Mouse (Mus musculus) heart, adult 2 months (tissue): ENCODE data around the gene Vps41. TPM values are rescaled to one million over a fixed set of nuclear protein-coding genes. Genes with fewer than 3 reads are reported as not detected.

ENCODE experiments used
- DNase-seq, 2 experiments: peaks; one replicate each; pipeline ENCODE4 v3.0.0; 2021
- H3K27ac ChIP-seq: fragments of 200-600 bp; 2 replicates; pipeline ENCODE4 v1.8.1; 2022
- H3K27me3 ChIP-seq: fragments of 200-500 bp; 2 replicates; pipeline ENCODE4 v1.6.1; 2012; ENCODE audit warnings: mild to moderate bottlenecking, low read length, inconsistent platforms, mixed read lengths; ENCODE audit not compliant: control insufficient read depth, insufficient read depth
- H3K36me3 ChIP-seq: fragments of 200-500 bp; 2 replicates; pipeline ENCODE4 v1.6.1; 2012; ENCODE audit warnings: low read length, inconsistent platforms; ENCODE audit not compliant: control insufficient read depth, insufficient read depth
- H3K4me1 ChIP-seq: fragments of 200-500 bp; 2 replicates; pipeline ENCODE4 v1.6.1; 2011; ENCODE audit warnings: low read length; ENCODE audit not compliant: control insufficient read depth, insufficient read depth
- H3K4me3 ChIP-seq: fragments of 200-600 bp; 2 replicates; pipeline ENCODE4 v1.8.1; 2022
- H3K79me2 ChIP-seq: fragments of 200-500 bp; replicated peaks from 2 replicates; pipeline ENCODE4 v1.6.1; 2012; ENCODE audit warnings: mild to moderate bottlenecking, inconsistent platforms, low read length, moderate library complexity, mixed read lengths; ENCODE audit not compliant: control insufficient read depth, insufficient read depth
- H3K9ac ChIP-seq: fragments of 200-500 bp; 2 replicates; pipeline ENCODE4 v1.6.1; 2012; ENCODE audit warnings: low read depth, mild to moderate bottlenecking, control low read depth, inconsistent platforms, low read length, mixed read lengths
- CTCF ChIP-seq: fragments of 200-600 bp; IDR thresholded peaks from 2 replicates; pipeline ENCODE4 v1.8.1; 2022; ENCODE audit warnings: antibody characterized with exemption, mild to moderate bottlenecking, moderate library complexity
- EP300 ChIP-seq: fragments of 200-500 bp; IDR thresholded peaks from 2 replicates; pipeline ENCODE4 v1.6.1; 2011; ENCODE audit warnings: low read depth, low read length, control low read depth; ENCODE audit not compliant: insufficient read depth
- POLR2A ChIP-seq: fragments of 200-500 bp; IDR thresholded peaks from 2 replicates; pipeline ENCODE4 v1.6.1; 2011; ENCODE audit warnings: mild to moderate bottlenecking, low read depth, low read length, control low read depth; ENCODE audit not compliant: insufficient read depth
- WGBS: fragments of 180-500 bp; shearing (Covaris S2); methylation state at CpG from one replicate; pipeline ENCODE4 v1.1.7; 2018; 5-methylcytosine and 5-hydroxymethylcytosine counted together
- intact Hi-C: fragments of 180-260 bp; cut with DNase I; formaldehyde crosslinking; loops from one replicate; pipeline ENCODE4 v1.15.1; 2025
- polyA plus RNA-seq: library from polyadenylated mRNA; depleted of rRNA; stranded (reverse); fragments of >200 nt; gene quantifications from 2 replicates; pipeline ENCODE4 v1.2.3, GENCODE M21; 2012
- total RNA-seq, 2 experiments: library from RNA; stranded (reverse); gene quantifications; 2 replicates each; pipeline ENCODE4 v1.2.3; 2021

Vps41 gene
- total and polyA plus RNA-seq, 3 experiments: 13.9 to 31.3 (median 28.2) TPM

GRCm38 (mm10) chr13:18858183-18858582 is 141.1 kb downstream of the Vps41 start:
- Histone ChIP-seq H3K9ac (no peak overlapping the region), H3K4me1 (no peaks in the 10 kb centered on the region), H3K79me2 (no peaks in the 10 kb centered on the region), H3K4me3 (no peak overlapping the region), H3K27ac (no peak overlapping the region), H3K36me3 (no peaks in the 10 kb centered on the region), H3K27me3 (no peaks in the 10 kb centered on the region)
- 81% methylated on average over 4 of the region's 4 CpGs for WGBS
- DNase-seq: no peak
- intact Hi-C loops: no loop called here
- TF ChIP-seq POLR2A (no peak), CTCF (no peak), EP300 (no peak)

- no peaks in the 10 kb centered on the region for H3K4me1 ChIP-seq
- H3K9ac ChIP-seq: no peak overlapping the region
- no peaks in the 10 kb centered on the region for H3K27me3 ChIP-seq
- no peaks in the 10 kb centered on the region for H3K79me2 ChIP-seq
- H3K36me3 ChIP-seq: no peaks in the 10 kb centered on the region
- H3K27ac ChIP-seq: no peak overlapping the region
- no peak overlapping the region for H3K4me3 ChIP-seq
- no peak for DNase-seq
- TF ChIP-seq CTCF (no peak), EP300 (no peak), POLR2A (no peak)
- 86% methylated on average over 3 of the region's 3 CpGs for whole genome bisulfite sequencing
- intact Hi-C loops: no loop called here
These were observed 142.3 kb downstream of the Vps41 start for GRCm38 (mm10) chr13:18859389-18859788.

DNA sequence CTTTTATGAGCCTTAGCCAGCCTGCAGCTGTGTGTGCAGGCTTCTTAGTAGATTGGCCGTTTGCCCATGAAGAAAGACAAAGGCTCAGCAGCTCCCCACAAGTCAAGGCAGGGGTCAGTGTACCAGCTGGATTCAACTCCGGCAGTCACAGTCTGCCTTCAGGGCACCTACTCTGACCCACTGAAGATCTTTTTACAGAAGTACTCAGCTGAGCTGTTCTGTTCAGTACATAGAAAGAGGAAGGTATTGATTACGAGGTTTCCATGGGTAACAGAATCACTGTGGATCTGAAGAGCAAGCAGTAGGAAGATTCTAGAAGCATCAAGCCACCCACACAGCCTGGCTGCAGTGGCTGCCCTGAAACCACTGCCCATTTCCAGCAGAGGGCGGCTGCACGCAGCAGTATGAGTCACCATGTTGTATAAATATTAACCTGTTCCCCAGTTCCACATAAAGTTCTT is 151.0 kb downstream of the Vps41 start:
- Histone ChIP-seq H3K4me1 (no peaks in the 10 kb centered on the region), H3K9ac (no peak overlapping the region), H3K4me3 (no peak overlapping the region), H3K27ac (no peak overlapping the region), H3K36me3 (no peaks in the 10 kb centered on the region), H3K79me2 (no peaks in the 10 kb centered on the region), H3K27me3 (no peaks in the 10 kb centered on the region)
- TF ChIP-seq EP300: no peak
- peak; percentile 77 for TF ChIP-seq CTCF
- WGBS: 51% methylated on average over 5 of the region's 5 CpGs
- intact Hi-C loops: loop anchor here (2.0 to 10.0 kb wide), 2 partner anchors 239 to 267 kb away; no protein-coding TSS in a partner anchor
- no peak for DNase-seq

DNA sequence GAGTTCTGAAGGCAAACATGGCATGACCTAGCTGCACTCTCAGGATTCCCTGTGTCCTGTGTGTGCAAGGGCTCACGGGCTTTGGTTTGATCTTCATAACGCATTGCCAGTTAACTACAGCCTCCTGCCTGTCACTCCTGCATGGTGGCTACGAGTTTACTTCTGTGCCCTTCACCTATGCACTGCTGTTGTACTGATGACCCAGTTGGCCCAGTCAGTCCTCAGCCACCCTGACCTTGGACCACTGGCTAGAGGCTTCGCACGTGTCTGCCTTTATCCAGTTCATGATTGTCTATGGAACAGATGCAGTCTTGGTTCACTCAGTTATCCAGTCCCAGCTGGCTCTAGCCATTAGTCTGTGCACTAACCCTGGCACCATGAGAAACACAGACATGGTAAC is 151.7 kb downstream of the Vps41 start:
- 80% methylated on average over 5 of the region's 5 CpGs for WGBS
- H3K9ac ChIP-seq: no peak overlapping the region
- no peak for TF ChIP-seq EP300
- TF ChIP-seq CTCF: no peak
- TF ChIP-seq POLR2A: no peak
- H3K4me1 ChIP-seq: no peaks in the 10 kb centered on the region
- H3K27me3 ChIP-seq: no peaks in the 10 kb centered on the region
- H3K27ac ChIP-seq: no peak overlapping the region
- H3K4me3 ChIP-seq: no peak overlapping the region
- H3K79me2 ChIP-seq: no peaks in the 10 kb centered on the region
- no peaks in the 10 kb centered on the region for H3K36me3 ChIP-seq
- no peak for DNase-seq
- intact Hi-C loops: loop anchor here (2.0 to 10.0 kb wide), 2 partner anchors 238 to 266 kb away; no protein-coding TSS in a partner anchor

GRCm38 (mm10) chr13:18875321-18875720 is 158.2 kb downstream of the Vps41 start:
- no peak overlapping the region for H3K4me3 ChIP-seq
- no peak overlapping the region for H3K9ac ChIP-seq
- no peak overlapping the region for H3K27ac ChIP-seq
- DNase-seq: no peak
- no peak for TF ChIP-seq EP300
- no peak for TF ChIP-seq CTCF
- TF ChIP-seq POLR2A: no peak
- H3K36me3 ChIP-seq: no peaks in the 10 kb centered on the region
- H3K79me2 ChIP-seq: no peaks in the 10 kb centered on the region
- H3K27me3 ChIP-seq: no peaks in the 10 kb centered on the region
- intact Hi-C loops: no loop called here
- 23% methylated on average over 7 of the region's 7 CpGs for WGBS
- no peaks in the 10 kb centered on the region for H3K4me1 ChIP-seq

GRCm38 (mm10) chr13:18892910-18893309 is 175.8 kb downstream of the Vps41 start:
- H3K27ac ChIP-seq: no peak overlapping the region
- 48% methylated on average over 9 of the region's 9 CpGs for WGBS
- no peak overlapping the region for H3K9ac ChIP-seq
- no peaks in the 10 kb centered on the region for H3K79me2 ChIP-seq
- TF ChIP-seq CTCF (no peak), EP300 (no peak), POLR2A (no peak)
- no peak overlapping the region for H3K4me3 ChIP-seq
- intact Hi-C loops: no loop called here
- no peaks in the 10 kb centered on the region for H3K36me3 ChIP-seq
- no peak for DNase-seq
- H3K4me1 ChIP-seq: no peaks in the 10 kb centered on the region
- no peaks in the 10 kb centered on the region for H3K27me3 ChIP-seq
